Mouse (Mus musculus): Measurements from ENCODE around the gene Trmt13. TPM values are rescaled to one million over a fixed set of nuclear protein-coding genes. Genes with fewer than 3 reads are reported as not detected.
"Not testable (repeated sequence)": the region's sequence is repeated elsewhere in the genome, so short reads cannot be mapped to it uniquely, and the experiment has no call there.

Trmt13 gene
- total and polyA plus RNA-seq, 2 experiments from 2014 or later: 5.1 to 19.6 TPM

DNA sequence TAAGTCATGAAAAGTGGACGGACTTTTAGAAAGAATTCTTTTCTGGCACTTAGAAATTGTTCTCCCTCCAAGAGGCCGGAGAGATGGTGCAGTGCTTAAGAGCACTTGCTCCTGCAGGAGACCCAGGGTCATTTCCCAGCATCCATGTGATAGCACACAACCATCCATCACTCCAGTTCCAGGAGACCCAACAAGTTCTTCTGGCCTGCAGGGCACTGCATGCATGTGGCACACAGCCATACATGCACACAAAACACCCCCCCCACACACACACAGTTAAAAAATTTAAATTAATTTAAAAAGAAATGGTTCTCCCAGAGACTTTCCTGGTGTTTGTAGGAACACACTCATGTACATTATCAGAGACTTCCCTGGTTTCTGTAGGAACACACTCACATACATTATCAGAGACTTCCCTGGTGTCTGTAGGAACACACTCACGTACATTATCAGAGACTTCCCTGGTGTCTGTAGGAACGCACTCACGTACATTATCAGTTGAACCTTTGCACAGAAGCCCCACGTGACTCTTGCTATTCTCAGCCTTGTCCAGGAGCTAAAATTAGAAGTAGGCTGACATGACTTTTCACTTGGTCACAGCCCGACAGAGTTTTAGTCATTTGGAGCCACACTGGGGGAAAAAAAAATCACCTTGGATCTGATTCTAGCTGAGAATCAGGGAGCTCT is 51.8 kb downstream of the Trmt13 start, which contains the start of gene Lrrc39:
Gene Lrrc39, plus strand, starts transcription at position 566 of the 687 bp plus-strand sequence.
- 79% methylated on average over 7 of the region's 7 CpGs for WGBS
- no peaks in the 10 kb centered on the region for H3K4me1 ChIP-seq (ENCODE audit: insufficient read depth, low read length)
- no peak within 1 kb of the TSS for H3K4me2 ChIP-seq (ENCODE audit: low read depth, low read length)
- no peak for ATAC-seq
- no peak for TF ChIP-seq CTCF (IDR thresholded peaks at IDR 0.05; ENCODE audit: low read depth)
- DNase-seq (ENCODE audit: low spot score): no peak
- H3K9me3 ChIP-seq (ENCODE audit: low read length): 0 out of 2 replicates have a peak, but pooled peaks cover 2% of the 10 kb centered on the region
- no peak within 1 kb of the TSS for H3K4me3 ChIP-seq (ENCODE audit: low read length)
- no peak within 1 kb of the TSS for H3K9ac ChIP-seq (replicated peaks; ENCODE audit: low read length)
- no peaks in the 10 kb centered on the region for H3K27me3 ChIP-seq (ENCODE audit: insufficient read depth, low read length)
- no peaks in the 10 kb centered on the region for H3K36me3 ChIP-seq (ENCODE audit: insufficient read depth, low read length)
- no peak within 1 kb of the TSS for H3K27ac ChIP-seq

DNA sequence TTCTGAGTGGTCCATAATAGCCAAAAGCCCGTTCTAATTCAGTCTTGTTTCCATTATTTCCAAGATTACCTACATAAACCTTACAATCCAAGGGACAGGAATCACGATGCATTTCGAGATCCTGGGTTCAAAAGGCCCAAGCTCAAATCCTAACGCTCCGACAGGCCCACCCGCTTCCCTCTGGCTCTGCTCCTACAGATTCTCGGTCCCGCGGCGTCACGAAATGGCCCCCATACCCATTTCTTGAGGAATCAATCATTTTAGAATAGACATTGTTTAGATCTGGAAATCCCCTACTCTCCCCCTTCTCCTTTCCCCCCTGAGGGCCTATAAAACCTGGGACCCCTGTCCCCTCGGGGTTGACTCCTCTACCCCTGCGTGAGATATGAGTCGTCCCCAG is 53.1 kb downstream of the Trmt13 start:
- not testable (repeated sequence) for H3K27me3 ChIP-seq (ENCODE audit: insufficient read depth, low read length); ATAC-seq; H3K4me3 ChIP-seq (ENCODE audit: low read length); H3K9me3 ChIP-seq (ENCODE audit: low read length); DNase-seq (ENCODE audit: low spot score); H3K4me1 ChIP-seq (ENCODE audit: insufficient read depth, low read length); H3K9ac ChIP-seq (replicated peaks; ENCODE audit: low read length); H3K4me2 ChIP-seq (ENCODE audit: low read depth, low read length); H3K36me3 ChIP-seq (ENCODE audit: insufficient read depth, low read length); H3K27ac ChIP-seq
- 96% methylated on average over 13 of the region's 14 CpGs for WGBS

GRCm38 (mm10) chr3:116551362-116551761 is 63.0 kb downstream of the Trmt13 start:
- no peak for TF ChIP-seq CTCF (IDR thresholded peaks at IDR 0.05; ENCODE audit: low read depth)
- Histone ChIP-seq H3K27ac (no peak overlapping the region), H3K4me1 (ENCODE audit: insufficient read depth, low read length) (no peaks in the 10 kb centered on the region), H3K27me3 (ENCODE audit: insufficient read depth, low read length) (no peaks in the 10 kb centered on the region), H3K4me3 (ENCODE audit: low read length) (no peak overlapping the region), H3K9ac (replicated peaks; ENCODE audit: low read length) (no peak overlapping the region), H3K9me3 (ENCODE audit: low read length) (no peaks in the 10 kb centered on the region), H3K36me3 (ENCODE audit: insufficient read depth, low read length) (peaks cover 7% of the 10 kb centered on the region), H3K4me2 (ENCODE audit: low read depth, low read length) (no peak overlapping the region)
- ATAC-seq (no peak), DNase-seq (ENCODE audit: low spot score) (no peak)
- WGBS: 98% methylated on average over 5 of the region's 5 CpGs

GRCm38 (mm10) chr3:116547430-116547829 is 67.0 kb downstream of the Trmt13 start:
- H3K9me3 ChIP-seq (ENCODE audit: low read length): no peaks in the 10 kb centered on the region
- no peaks in the 10 kb centered on the region for H3K27me3 ChIP-seq (ENCODE audit: insufficient read depth, low read length)
- peaks cover 14% of the 10 kb centered on the region for H3K36me3 ChIP-seq (ENCODE audit: insufficient read depth, low read length)
- H3K9ac ChIP-seq (replicated peaks; ENCODE audit: low read length): no peak overlapping the region
- 87% methylated on average over 5 of the region's 5 CpGs for WGBS
- no peak overlapping the region for H3K4me3 ChIP-seq (ENCODE audit: low read length)
- ATAC-seq (no peak), DNase-seq (ENCODE audit: low spot score) (no peak)
- no peak for TF ChIP-seq CTCF (IDR thresholded peaks at IDR 0.05; ENCODE audit: low read depth)
- no peak overlapping the region for H3K27ac ChIP-seq
- H3K4me1 ChIP-seq (ENCODE audit: insufficient read depth, low read length): no peaks in the 10 kb centered on the region
- no peak overlapping the region for H3K4me2 ChIP-seq (ENCODE audit: low read depth, low read length)

- DNase-seq (ENCODE audit: low spot score) (no peak), ATAC-seq (no peak)
- Histone ChIP-seq H3K9me3 (ENCODE audit: low read length) (no peaks in the 10 kb centered on the region), H3K4me3 (ENCODE audit: low read length) (no peak overlapping the region), H3K27me3 (ENCODE audit: insufficient read depth, low read length) (no peaks in the 10 kb centered on the region), H3K4me2 (ENCODE audit: low read depth, low read length) (no peak overlapping the region), H3K9ac (replicated peaks; ENCODE audit: low read length) (no peak overlapping the region), H3K4me1 (ENCODE audit: insufficient read depth, low read length) (no peaks in the 10 kb centered on the region), H3K36me3 (ENCODE audit: insufficient read depth, low read length) (peaks cover 26% of the 10 kb centered on the region), H3K27ac (no peak overlapping the region)
- TF ChIP-seq CTCF (IDR thresholded peaks at IDR 0.05; ENCODE audit: low read depth): no peak
- 82% methylated on average over 3 of the region's 3 CpGs for WGBS
Measured at GRCm38 (mm10) chr3:116542532-116542931, 71.9 kb downstream of the Trmt13 start.

GRCm38 (mm10) chr3:116542070-116542469 is 72.3 kb downstream of the Trmt13 start:
- H3K27me3 ChIP-seq (ENCODE audit: insufficient read depth, low read length): no peaks in the 10 kb centered on the region
- ATAC-seq (no peak), DNase-seq (ENCODE audit: low spot score) (no peak)
- whole genome bisulfite sequencing: 90% methylated on average over 2 of the region's 2 CpGs
- H3K9ac ChIP-seq (replicated peaks; ENCODE audit: low read length): no peak overlapping the region
- H3K27ac ChIP-seq: no peak overlapping the region
- no peaks in the 10 kb centered on the region for H3K4me1 ChIP-seq (ENCODE audit: insufficient read depth, low read length)
- no peak overlapping the region for H3K4me3 ChIP-seq (ENCODE audit: low read length)
- no peak overlapping the region for H3K4me2 ChIP-seq (ENCODE audit: low read depth, low read length)
- H3K9me3 ChIP-seq (ENCODE audit: low read length): no peaks in the 10 kb centered on the region
- TF ChIP-seq CTCF (IDR thresholded peaks at IDR 0.05; ENCODE audit: low read depth): no peak
- peaks cover 26% of the 10 kb centered on the region for H3K36me3 ChIP-seq (ENCODE audit: insufficient read depth, low read length)

- Histone ChIP-seq H3K4me1 (ENCODE audit: insufficient read depth, low read length) (no peaks in the 10 kb centered on the region), H3K4me2 (ENCODE audit: low read depth, low read length) (no peak overlapping the region), H3K9ac (replicated peaks; ENCODE audit: low read length) (no peak overlapping the region), H3K27ac (no peak overlapping the region), H3K36me3 (ENCODE audit: insufficient read depth, low read length) (peaks cover 36% of the 10 kb centered on the region; the same call in 1 of the 2 replicates), H3K27me3 (ENCODE audit: insufficient read depth, low read length) (no peaks in the 10 kb centered on the region), H3K9me3 (ENCODE audit: low read length) (no peaks in the 10 kb centered on the region), H3K4me3 (ENCODE audit: low read length) (no peak overlapping the region)
- no peak for ATAC-seq
- no peak for TF ChIP-seq CTCF (IDR thresholded peaks at IDR 0.05; ENCODE audit: low read depth)
- WGBS: 46% methylated on average over 6 of the region's 6 CpGs
- DNase-seq (ENCODE audit: low spot score): no peak
Measured at GRCm38 (mm10) chr3:116537200-116537573, 77.2 kb downstream of the Trmt13 start.
